Mouse (Mus musculus): ENCODE data around the gene Vti1b. TPM values are rescaled to one million over a fixed set of nuclear protein-coding genes. Genes with fewer than 3 reads are reported as not detected.
A peak's percentile ranks its signal among the peaks of the same experiment; 100 is the strongest.
"Not testable (repeated sequence)": the region's sequence is repeated elsewhere in the genome, so short reads cannot be mapped to it uniquely, and the experiment has no call there.

Gene Vti1b
- 10 to 100 TPM; 73.5 to 80.3 TPM for total RNA-seq (2021)

DNA sequence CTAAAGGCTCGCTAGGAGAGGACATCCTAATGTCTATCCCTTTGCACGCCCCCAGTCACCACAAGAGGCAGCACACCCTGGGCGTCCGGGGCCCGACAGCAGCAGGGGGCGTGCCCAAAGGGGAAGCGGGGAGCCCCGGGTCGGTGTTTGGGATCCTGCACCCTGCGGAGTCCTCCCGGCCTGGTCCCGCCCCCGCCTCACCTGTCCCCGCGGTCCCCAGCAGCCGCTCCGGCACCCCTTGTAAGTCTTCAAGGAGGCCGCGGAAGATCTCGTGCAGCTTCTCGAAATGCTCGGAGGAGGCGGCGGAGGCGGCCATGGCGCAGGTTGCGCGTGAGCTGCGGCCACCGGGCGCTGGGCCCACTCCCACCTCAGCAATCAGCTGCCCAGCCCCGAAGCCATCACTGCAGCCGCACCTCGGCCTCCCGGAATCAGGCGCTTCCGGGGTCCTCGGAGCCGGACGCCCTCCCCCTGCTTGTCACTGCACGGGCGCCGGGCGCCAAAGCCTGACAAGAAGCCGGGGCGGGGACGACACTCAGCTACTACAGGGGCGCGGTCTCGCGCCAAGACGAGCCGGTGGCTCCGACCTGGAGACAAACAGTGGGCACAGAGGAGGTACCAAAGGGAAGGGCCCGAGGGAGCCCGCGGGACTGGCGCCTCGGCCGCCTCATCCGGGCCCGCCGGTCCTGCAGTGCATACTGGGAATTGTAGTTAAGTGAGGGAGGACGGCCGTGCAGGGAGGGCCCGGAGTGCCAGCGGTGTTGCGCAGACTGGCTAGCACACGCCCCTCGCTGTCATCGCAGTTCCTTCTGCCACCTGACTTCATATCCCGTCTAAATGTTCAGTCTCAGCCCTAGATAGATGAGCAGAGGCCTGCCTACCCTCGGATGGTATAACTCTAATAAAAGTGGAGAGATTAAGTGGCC is at the start of gene Vti1b:
Gene Vti1b (minus strand): TSS at position 649 of the 923 bp plus-strand sequence.
- intact Hi-C loops (cut with DNase I): loop anchor here (10.0 kb wide), 1 partner anchor 157 kb away; no protein-coding TSS in a partner anchor
- DNase-seq (ENCODE audit: low spot score): peak; percentile 84

DNA sequence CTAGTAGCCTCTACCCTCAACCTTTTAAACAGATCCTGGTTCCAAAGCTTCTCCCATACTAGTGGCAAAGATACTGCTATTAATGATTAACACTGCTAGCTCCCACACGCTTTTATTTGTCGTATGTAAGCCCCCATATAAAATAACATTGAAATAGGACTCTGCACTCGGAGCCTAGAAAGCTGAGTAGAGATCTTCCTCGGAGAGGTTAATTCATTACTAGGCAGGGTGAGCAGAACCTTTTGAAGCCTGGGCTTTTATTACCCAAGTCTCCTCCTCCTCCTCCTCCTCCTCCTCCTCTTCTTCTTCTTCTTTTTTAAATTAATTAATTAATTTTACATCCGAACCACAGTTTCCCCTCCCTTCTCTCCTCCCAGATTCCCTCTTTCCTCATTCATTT is 45.0 kb upstream of the Vti1b start:
- intact Hi-C loops (cut with DNase I): no loop called here
- DNase-seq (ENCODE audit: low spot score): no peak

DNA sequence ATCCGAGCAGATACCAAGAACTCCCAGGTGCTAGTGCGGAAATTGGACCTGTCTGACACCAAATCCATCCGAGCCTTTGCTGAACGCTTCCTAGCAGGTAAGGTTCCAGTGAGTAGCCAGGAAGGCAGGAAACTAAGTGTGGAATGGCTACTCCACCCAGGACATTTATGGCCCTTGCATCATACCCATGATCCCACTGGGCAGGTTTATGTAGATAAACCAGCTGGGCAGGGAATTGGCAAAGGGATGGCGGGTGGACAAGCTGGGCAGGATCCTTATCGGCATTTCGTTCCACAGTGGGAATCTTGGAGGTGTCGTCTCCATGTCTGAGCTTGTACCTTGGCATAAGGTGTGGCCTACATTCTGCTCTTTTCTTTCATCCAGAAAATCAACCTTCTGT is 39.0 kb upstream of the Vti1b start:
- DNase-seq (ENCODE audit: low spot score): no peak
- intact Hi-C loops (cut with DNase I): no loop called here

DNA sequence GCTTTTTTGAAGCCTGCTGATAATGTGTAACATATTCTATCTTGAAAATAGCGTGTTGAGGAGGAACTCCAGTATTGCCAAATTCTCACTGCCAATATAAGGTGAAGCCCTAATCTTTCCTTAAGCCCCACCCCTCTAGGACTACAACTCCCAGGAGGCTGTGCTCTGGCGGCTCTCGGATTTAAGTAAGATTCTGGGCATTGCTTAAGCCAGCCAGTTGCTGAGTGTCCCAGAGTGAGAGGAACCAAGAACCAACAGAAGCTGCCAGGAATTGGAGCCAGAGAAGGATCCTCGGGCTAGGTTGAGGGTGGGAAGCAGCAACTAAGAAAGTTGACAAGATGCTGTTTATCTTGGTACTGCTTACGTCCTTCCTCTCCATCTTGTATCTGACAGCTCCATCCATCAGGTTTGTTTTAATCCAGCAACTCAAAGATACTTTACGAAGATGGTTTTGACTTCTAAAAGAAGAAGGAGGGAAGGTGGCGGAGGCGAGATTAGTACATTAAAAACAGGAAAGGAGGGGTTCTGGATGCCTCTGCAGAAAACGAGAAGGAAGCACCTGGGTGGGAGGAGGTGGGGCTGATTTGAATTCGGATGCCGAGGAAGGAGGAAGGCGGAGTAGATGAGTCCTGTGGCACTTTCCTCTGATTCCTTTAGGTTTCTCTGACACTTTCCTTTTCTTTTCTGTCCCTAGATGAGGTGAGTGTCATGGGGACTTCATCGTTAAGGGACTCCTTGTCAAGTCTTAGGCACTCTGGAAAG is 36.4 kb upstream of the Vti1b start, which contains the start of gene Rdh12:
Gene Rdh12 (plus strand): TSS at position 212 of the 762 bp plus-strand sequence.
- intact Hi-C loops (cut with DNase I): no loop called here
- DNase-seq (ENCODE audit: low spot score): no peak

GRCm38 (mm10) chr12:79201882-79202281 is 29.4 kb upstream of the Vti1b start:
- intact Hi-C loops (cut with DNase I): no loop called here
- no peak for DNase-seq (ENCODE audit: low spot score)

DNA sequence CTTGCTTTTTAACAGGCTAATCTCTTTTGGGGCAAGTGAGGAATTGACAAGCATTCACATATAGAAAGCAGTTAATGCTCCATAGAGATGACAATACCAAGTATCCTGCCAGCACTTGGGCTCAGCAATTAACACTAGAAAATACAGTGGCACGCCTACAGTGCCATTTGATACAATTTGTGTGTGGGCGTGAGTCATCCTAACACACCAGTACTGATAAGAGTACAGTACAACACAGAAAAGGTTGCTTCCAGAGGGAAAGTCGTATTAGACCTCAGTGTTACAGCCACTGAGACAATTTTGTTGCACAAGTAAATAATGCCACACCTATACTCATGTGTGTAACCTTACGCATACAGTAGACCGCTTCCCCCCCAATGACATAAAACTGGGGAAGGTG is 24.6 kb upstream of the Vti1b start:
- DNase-seq (ENCODE audit: low spot score): no peak
- intact Hi-C loops (cut with DNase I): no loop called here

DNA sequence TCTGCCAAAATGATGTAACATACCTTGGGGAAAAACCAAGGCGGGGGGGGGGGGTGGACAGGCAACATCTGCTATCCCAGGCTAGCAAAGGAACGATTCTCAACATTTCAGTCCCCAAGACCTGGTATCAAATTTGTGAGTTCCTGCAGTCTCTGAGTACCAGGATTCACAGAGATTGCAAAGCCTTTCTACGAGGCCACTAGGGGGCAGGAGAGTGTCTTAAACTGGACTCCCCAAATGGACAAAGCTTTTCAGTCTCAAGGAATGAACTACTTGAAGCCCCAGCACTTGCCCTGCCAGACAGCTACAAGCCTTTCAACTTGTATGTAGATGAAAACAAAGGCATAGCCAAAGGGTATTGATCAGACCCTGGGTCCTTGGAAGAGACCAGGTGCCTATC is 21.0 kb upstream of the Vti1b start:
- DNase-seq (ENCODE audit: low spot score): no peak
- intact Hi-C loops (cut with DNase I): loop anchor here (5.0 kb wide), 1 partner anchor 69 kb away; no protein-coding TSS in a partner anchor

DNA sequence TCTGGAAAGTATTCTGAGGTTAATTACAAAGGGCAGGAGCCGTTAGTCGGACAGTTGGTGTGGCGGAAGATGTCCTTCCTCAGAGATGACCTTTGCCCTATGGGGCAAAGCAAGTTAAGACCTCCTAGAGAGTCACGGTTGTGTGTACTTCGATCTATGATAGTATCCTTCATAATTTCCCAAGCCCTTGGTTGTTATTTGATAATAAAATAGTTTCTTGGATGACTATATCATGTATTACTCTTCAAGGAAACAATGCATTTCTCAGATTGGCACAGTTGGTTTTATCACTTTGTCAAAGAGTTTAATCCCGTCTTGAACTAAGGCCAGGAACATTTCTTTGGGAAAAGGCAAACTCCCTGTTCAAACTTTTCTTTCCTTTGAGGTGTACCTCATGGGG is 19.7 kb upstream of the Vti1b start, which contains the start of gene Rdh11:
Gene Rdh11 (minus strand): TSS at position 101 of the 400 bp plus-strand sequence.
- intact Hi-C loops (cut with DNase I): loop anchor here (5.0 kb wide), 1 partner anchor 70 kb away; no protein-coding TSS in a partner anchor
- DNase-seq (ENCODE audit: low spot score): no peak

- intact Hi-C loops (cut with DNase I): loop anchor here (5.0 kb wide), 1 partner anchor 71 kb away; no protein-coding TSS in a partner anchor
- peak; percentile 50 for DNase-seq (ENCODE audit: low spot score)
These were observed 19.2 kb upstream of the Vti1b start for GRCm38 (mm10) chr12:79191701-79192100.

DNA sequence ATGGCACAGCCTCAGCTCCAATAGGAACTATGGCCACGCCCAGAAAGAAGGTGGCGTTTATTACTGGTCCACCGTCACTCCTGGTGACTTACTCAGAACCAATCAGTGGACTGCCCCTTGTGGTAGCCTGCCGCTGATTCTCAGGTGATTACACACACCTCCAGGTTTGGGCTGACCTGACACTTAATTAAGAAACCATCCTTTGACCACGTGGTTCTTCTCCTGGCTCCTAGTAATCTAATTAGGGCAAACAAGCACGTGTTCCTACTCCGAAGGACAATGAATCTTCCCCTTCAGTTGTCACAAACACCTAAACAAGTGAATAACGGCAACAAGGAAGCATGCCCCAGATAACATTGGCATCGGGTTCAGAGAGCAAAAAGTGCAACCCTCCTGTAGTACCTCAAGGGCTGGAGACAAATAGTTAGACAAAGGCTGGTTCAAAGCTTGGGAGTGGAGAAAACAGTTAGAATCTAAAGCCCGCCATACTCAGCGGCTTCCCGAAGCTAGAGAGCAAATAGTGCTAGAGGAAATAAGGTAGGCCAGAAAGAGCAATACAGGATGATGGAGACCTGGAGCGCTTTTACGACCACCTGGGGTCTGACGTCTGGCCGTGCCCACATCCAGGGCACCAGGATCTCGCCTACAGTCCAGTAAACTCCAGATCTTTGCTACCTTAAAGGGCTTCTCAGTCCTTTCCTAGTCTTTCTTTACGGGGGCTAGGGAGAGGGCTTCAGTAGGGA is 18.6 kb upstream of the Vti1b start:
- intact Hi-C loops (cut with DNase I): loop anchor here (5.0 kb wide), 1 partner anchor 71 kb away; no protein-coding TSS in a partner anchor
- no peak for DNase-seq (ENCODE audit: low spot score)

GRCm38 (mm10) chr12:79185160-79185559 is 12.7 kb upstream of the Vti1b start:
- intact Hi-C loops (cut with DNase I); DNase-seq (ENCODE audit: low spot score): not testable (repeated sequence)

GRCm38 (mm10) chr12:79175998-79176397 is 3.5 kb upstream of the Vti1b start:
- intact Hi-C loops (cut with DNase I): loop anchor here (10.0 kb wide), 1 partner anchor 161 kb away; no protein-coding TSS in a partner anchor
- no peak for DNase-seq (ENCODE audit: low spot score)

- no peak for DNase-seq (ENCODE audit: low spot score)
- intact Hi-C loops (cut with DNase I): loop anchor here (10.0 kb wide), 1 partner anchor 159 kb away; no protein-coding TSS in a partner anchor
These were observed 1.3 kb upstream of the Vti1b start for GRCm38 (mm10) chr12:79173721-79174120.

DNA sequence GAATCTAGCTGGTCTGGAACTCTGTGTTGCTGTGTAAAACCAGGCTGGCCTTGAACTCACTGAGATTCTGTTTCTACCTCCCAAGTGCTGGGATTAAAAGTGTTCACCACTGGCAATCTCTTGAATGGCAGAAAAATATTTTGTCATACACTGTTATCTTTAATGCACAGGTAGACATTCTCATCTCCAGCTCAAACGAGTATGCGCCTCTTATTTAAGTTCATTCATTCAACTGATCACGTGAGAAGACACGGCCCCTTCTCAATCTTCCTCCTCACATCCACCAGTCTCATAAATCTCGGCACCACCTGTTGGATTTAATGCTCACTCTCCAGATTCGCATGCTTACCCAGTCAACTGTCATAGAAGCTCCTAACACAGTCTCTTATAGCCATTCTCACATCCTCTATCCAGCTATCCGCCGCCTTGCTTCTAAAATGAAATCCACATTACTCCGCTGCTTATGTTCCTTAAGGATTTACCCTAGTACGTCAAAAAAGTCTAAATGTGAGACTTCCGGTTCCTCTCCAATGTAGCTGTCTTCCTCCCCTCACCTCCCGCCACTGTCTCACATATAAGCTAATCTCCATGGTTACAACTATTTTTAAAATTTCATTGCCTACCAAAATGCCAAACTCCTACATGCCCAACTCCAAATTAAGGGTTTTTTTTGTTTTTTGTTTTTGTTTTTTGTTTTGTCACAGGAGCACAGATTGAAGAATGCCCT is 1.0 kb downstream of the Vti1b start:
- intact Hi-C loops (cut with DNase I): loop anchor here (10.0 kb wide), 1 partner anchor 157 kb away; no protein-coding TSS in a partner anchor
- DNase-seq (ENCODE audit: low spot score): no peak

DNA sequence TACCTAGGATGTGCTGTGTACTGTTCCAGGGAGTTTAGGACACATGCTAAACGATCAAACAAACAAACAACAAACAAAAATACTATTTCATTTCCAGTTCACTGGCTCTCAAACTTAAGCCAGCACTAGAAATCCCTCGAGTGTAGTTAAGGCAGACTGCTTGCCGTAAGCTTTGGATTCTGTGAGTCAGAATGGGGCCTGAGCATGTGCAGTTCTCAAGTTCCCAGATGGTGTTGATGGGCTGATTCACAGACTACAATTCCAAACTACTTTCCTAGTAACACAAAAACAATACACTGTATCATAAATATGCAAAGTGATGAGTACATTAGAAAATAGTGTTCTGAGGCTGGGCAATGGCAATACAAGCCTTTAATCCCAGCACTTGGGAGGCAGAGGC is 2.0 kb downstream of the Vti1b start:
- intact Hi-C loops (cut with DNase I): loop anchor here (10.0 kb wide), 1 partner anchor 156 kb away; no protein-coding TSS in a partner anchor
- no peak for DNase-seq (ENCODE audit: low spot score)

DNA sequence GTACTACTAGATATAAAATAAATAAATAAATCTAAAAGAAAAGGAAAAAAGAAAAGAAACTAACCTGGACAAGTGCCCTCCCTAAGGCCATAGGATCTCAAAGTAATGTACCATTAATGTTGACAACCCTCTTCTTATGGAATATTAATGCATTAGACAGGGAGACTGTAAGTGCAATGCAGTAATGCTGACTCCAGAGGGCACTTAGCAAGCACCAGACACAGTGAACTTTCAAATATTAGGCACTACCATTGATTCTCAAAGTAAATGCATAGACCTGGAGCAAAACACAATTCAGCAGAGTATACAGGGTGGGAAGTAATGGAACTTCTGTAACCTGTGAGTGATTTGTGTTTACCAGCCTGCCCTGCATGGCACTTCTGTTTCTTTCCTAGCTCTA is 3.3 kb downstream of the Vti1b start:
- intact Hi-C loops (cut with DNase I): no loop called here
- no peak for DNase-seq (ENCODE audit: low spot score)

DNA sequence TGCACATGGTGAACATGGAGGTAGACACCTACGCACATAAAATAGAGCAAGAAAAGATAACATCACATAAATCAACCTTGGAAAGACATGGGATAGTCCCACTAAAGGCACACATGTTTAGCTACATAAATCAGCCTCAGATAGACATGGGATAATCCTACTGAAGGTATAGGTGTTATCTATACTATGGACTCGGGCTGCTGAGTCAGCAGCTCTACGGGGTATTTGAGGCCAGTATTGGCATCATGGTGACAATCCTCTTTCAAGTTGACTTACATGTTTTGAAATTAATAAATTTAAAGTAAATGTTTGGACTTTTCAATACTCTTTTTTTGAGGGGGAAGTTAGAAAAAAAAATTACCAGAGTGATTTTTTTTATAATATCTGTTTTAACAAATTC is 9.6 kb downstream of the Vti1b start:
- no peak for DNase-seq (ENCODE audit: low spot score)
- intact Hi-C loops (cut with DNase I): no loop called here

DNA sequence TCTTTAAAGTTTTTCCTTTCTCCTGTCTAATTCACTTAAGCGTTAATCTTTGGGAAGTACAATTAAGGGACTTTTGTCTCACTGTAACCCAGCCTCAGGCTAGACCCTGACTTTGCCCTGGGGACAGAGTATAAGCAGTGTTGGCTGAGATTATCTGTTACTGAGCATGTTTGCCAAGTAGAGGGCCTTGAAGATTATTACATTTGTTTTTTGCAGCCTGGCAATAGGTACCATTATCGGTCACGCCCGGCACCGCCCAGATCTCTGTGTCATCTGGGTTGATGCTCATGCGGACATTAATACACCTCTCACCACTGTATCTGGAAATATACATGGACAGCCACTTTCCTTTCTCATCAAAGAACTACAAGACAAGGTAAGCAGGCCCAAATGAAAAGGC is 22.8 kb downstream of the Vti1b start:
- no peak for DNase-seq (ENCODE audit: low spot score)
- intact Hi-C loops (cut with DNase I): no loop called here

DNA sequence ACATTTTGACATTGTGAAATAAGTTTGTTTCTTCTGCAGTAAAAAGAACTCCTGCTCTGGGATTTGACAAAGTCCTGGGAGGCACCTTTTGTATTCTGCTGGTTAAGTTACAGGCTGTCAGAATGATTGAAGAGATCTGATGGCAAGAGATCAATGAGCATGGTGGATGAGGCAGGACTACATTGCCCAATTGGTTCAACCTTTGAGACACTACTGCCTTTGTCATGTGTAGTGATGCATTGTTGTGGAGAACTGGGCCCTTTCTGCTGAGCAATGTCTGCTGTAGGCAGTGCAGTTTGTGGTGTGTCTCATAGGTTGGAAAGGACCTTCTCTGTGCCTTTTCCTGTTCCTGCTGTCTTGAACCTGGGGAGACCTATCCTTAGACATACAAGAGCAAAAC is 31.1 kb downstream of the Vti1b start:
- no peak for DNase-seq (ENCODE audit: low spot score)
- intact Hi-C loops (cut with DNase I): no loop called here
